Mouse (Mus musculus): ENCODE data around the gene Opcml.

Opcml gene

GRCm38 (mm10) chr9:28621939-28622338 lies 831.4 kb downstream of the Opcml start:
- DNase-seq (ENCODE audit: low spot score in 2 of 2): no peak

- DNase-seq (ENCODE audit: low spot score in 2 of 2): no peak
Observed at GRCm38 (mm10) chr9:28624870-28625269, 834.3 kb downstream of the Opcml start.

- no peak for DNase-seq (ENCODE audit: low spot score in 2 of 2)
Observed at GRCm38 (mm10) chr9:28642766-28643165, 852.2 kb downstream of the Opcml start.

GRCm38 (mm10) chr9:28644063-28644462 lies 853.5 kb downstream of the Opcml start:
- no peak for DNase-seq (ENCODE audit: low spot score in 2 of 2)

GRCm38 (mm10) chr9:28650089-28650488 lies 859.5 kb downstream of the Opcml start:
- no peak for DNase-seq (ENCODE audit: low spot score in 2 of 2)

- DNase-seq (ENCODE audit: low spot score in 2 of 2): no peak
Observed at GRCm38 (mm10) chr9:28659996-28660395, 869.4 kb downstream of the Opcml start.

- no peak for DNase-seq (ENCODE audit: low spot score in 2 of 2)
Observed at GRCm38 (mm10) chr9:28662882-28663281, 872.3 kb downstream of the Opcml start.

- no peak for DNase-seq (ENCODE audit: low spot score in 2 of 2)
Observed at GRCm38 (mm10) chr9:28680309-28680708, 889.7 kb downstream of the Opcml start.

- no peak for DNase-seq (ENCODE audit: low spot score in 2 of 2)
Observed at GRCm38 (mm10) chr9:28681252-28682037, 890.9 kb downstream of the Opcml start.

- DNase-seq (ENCODE audit: low spot score in 2 of 2): no peak
Observed at GRCm38 (mm10) chr9:28683951-28684470, 893.4 kb downstream of the Opcml start.

- no peak for DNase-seq (ENCODE audit: low spot score in 2 of 2)
Observed at GRCm38 (mm10) chr9:28686942-28687611, 896.5 kb downstream of the Opcml start.

GRCm38 (mm10) chr9:28690134-28690533 lies 899.6 kb downstream of the Opcml start:
- no peak for DNase-seq (ENCODE audit: low spot score in 2 of 2)

- no peak for DNase-seq (ENCODE audit: low spot score in 2 of 2)
Observed at GRCm38 (mm10) chr9:28705796-28706195, 915.2 kb downstream of the Opcml start.

GRCm38 (mm10) chr9:28714544-28714943 lies 924.0 kb downstream of the Opcml start:
- DNase-seq (ENCODE audit: low spot score in 2 of 2): no peak

- no peak for DNase-seq (ENCODE audit: low spot score in 2 of 2)
Observed at GRCm38 (mm10) chr9:28720186-28720585, 929.6 kb downstream of the Opcml start.

- no peak for DNase-seq (ENCODE audit: low spot score in 2 of 2)
Observed at GRCm38 (mm10) chr9:28731811-28732602, 941.4 kb downstream of the Opcml start.

- DNase-seq (ENCODE audit: low spot score in 2 of 2): no peak
Observed at GRCm38 (mm10) chr9:28737955-28738354, 947.4 kb downstream of the Opcml start.

GRCm38 (mm10) chr9:28738451-28738860 lies 947.9 kb downstream of the Opcml start:
- no peak for DNase-seq (ENCODE audit: low spot score in 2 of 2)

GRCm38 (mm10) chr9:28744771-28745170 lies 954.2 kb downstream of the Opcml start:
- DNase-seq (ENCODE audit: low spot score in 2 of 2): no peak

- DNase-seq (ENCODE audit: low spot score in 2 of 2): no peak
Observed at GRCm38 (mm10) chr9:28748902-28749301, 958.3 kb downstream of the Opcml start.

GRCm38 (mm10) chr9:28752908-28753307 lies 962.3 kb downstream of the Opcml start:
- DNase-seq (ENCODE audit: low spot score in 2 of 2): no peak

- DNase-seq (ENCODE audit: low spot score in 2 of 2): no peak
Observed at GRCm38 (mm10) chr9:28756841-28757451, 966.4 kb downstream of the Opcml start.

All from urinary bladder, postnatal 4 days (tissue).